Mouse (Mus musculus): ENCODE results near the gene A930018P22Rik. TPM values are rescaled to one million over a fixed set of nuclear protein-coding genes. Genes with fewer than 3 reads are reported as not detected.

The A930018P22Rik gene
- polyA plus RNA-seq, 1 experiment from 2014 or later = not detected

GRCm38 (mm10) chr2:104163978-104164487 lies 41.5 kb downstream of the A930018P22Rik start:
- H3K4me2 ChIP-seq (ENCODE audit: low read depth) = no peak overlapping the region
- DNase-seq (ENCODE audit: low spot score) (no peak), ATAC-seq (ENCODE audit: insufficient read depth, low FRiP score, low TSS enrichment) (no peak)
- H3K9ac ChIP-seq (ENCODE audit: low read length) = no peak overlapping the region
- H3K27me3 ChIP-seq (ENCODE audit: control insufficient read depth, insufficient read depth, low read length) = no peaks in the 10 kb centered on the region
- H3K4me1 ChIP-seq (ENCODE audit: control insufficient read depth, insufficient read depth, low read length) = no peaks in the 10 kb centered on the region
- 86% methylated on average over 4 of the region's 4 CpGs for WGBS
- H3K27ac ChIP-seq (ENCODE audit: low read depth, low read length) = no peak overlapping the region
- H3K36me3 ChIP-seq (ENCODE audit: control insufficient read depth, insufficient read depth, low read length) = no peaks in the 10 kb centered on the region
- no peaks in the 10 kb centered on the region for H3K9me3 ChIP-seq (ENCODE audit: control insufficient read depth, low read length)
- H3K4me3 ChIP-seq (ENCODE audit: low read depth, low read length) = no peak overlapping the region

- WGBS = 95% methylated on average over 2 of the region's 2 CpGs
- H3K4me3 ChIP-seq (ENCODE audit: low read depth, low read length) = no peak overlapping the region
- no peaks in the 10 kb centered on the region for H3K27me3 ChIP-seq (ENCODE audit: control insufficient read depth, insufficient read depth, low read length)
- ATAC-seq (ENCODE audit: insufficient read depth, low FRiP score, low TSS enrichment) (no peak), DNase-seq (ENCODE audit: low spot score) (no peak)
- no peaks in the 10 kb centered on the region for H3K36me3 ChIP-seq (ENCODE audit: control insufficient read depth, insufficient read depth, low read length)
- H3K9ac ChIP-seq (ENCODE audit: low read length) = no peak overlapping the region
- no peaks in the 10 kb centered on the region for H3K4me1 ChIP-seq (ENCODE audit: control insufficient read depth, insufficient read depth, low read length)
- H3K9me3 ChIP-seq (ENCODE audit: control insufficient read depth, low read length) = no peaks in the 10 kb centered on the region
- no peak overlapping the region for H3K4me2 ChIP-seq (ENCODE audit: low read depth)
- no peak overlapping the region for H3K27ac ChIP-seq (ENCODE audit: low read depth, low read length)
These were observed 43.1 kb downstream of the A930018P22Rik start for GRCm38 (mm10) chr2:104165631-104166030.

GRCm38 (mm10) chr2:104167765-104168164 lies 45.2 kb downstream of the A930018P22Rik start:
- H3K4me3 ChIP-seq (ENCODE audit: low read depth, low read length) = no peak overlapping the region
- H3K27ac ChIP-seq (ENCODE audit: low read depth, low read length) = no peak overlapping the region
- H3K27me3 ChIP-seq (ENCODE audit: control insufficient read depth, insufficient read depth, low read length) = no peaks in the 10 kb centered on the region
- no peaks in the 10 kb centered on the region for H3K4me1 ChIP-seq (ENCODE audit: control insufficient read depth, insufficient read depth, low read length)
- ATAC-seq (ENCODE audit: insufficient read depth, low FRiP score, low TSS enrichment) = no peak
- DNase-seq (ENCODE audit: low spot score) = no peak
- H3K36me3 ChIP-seq (ENCODE audit: control insufficient read depth, insufficient read depth, low read length) = no peaks in the 10 kb centered on the region
- 96% methylated on average over 23 of the region's 23 CpGs for whole genome bisulfite sequencing
- H3K9ac ChIP-seq (ENCODE audit: low read length) = no peak overlapping the region
- no peak overlapping the region for H3K4me2 ChIP-seq (ENCODE audit: low read depth)
- H3K9me3 ChIP-seq (ENCODE audit: control insufficient read depth, low read length) = no peaks in the 10 kb centered on the region

GRCm38 (mm10) chr2:104168186-104168896 lies 45.8 kb downstream of the A930018P22Rik start:
- no peak for DNase-seq (ENCODE audit: low spot score)

GRCm38 (mm10) chr2:104172695-104173348 lies 50.3 kb downstream of the A930018P22Rik start:
- no peak overlapping the region for H3K27ac ChIP-seq (ENCODE audit: low read depth, low read length)
- DNase-seq (ENCODE audit: low spot score) = no peak

More at GRCm38 (mm10) chr2:104168186-104168896, 45.8 kb downstream of the A930018P22Rik start:
- ATAC-seq (ENCODE audit: insufficient read depth, low FRiP score, low TSS enrichment) = no peak
- WGBS = 76% methylated on average over 17 of the region's 17 CpGs
- Histone ChIP-seq H3K36me3 (ENCODE audit: control insufficient read depth, insufficient read depth, low read length) (no peaks in the 10 kb centered on the region), H3K9ac (ENCODE audit: low read length) (no peak overlapping the region), H3K4me3 (ENCODE audit: low read depth, low read length) (no peak overlapping the region), H3K4me2 (ENCODE audit: low read depth) (no peak overlapping the region), H3K27me3 (ENCODE audit: control insufficient read depth, insufficient read depth, low read length) (no peaks in the 10 kb centered on the region), H3K9me3 (ENCODE audit: control insufficient read depth, low read length) (no peaks in the 10 kb centered on the region), H3K27ac (ENCODE audit: low read depth, low read length) (no peak overlapping the region), H3K4me1 (ENCODE audit: control insufficient read depth, insufficient read depth, low read length) (no peaks in the 10 kb centered on the region)

GRCm38 (mm10) chr2:104173431-104173830 lies 50.9 kb downstream of the A930018P22Rik start:
- H3K4me2 ChIP-seq (ENCODE audit: low read depth) = no peak overlapping the region
- 95% methylated on average over 3 of the region's 3 CpGs for WGBS

More at GRCm38 (mm10) chr2:104172695-104173348, 50.3 kb downstream of the A930018P22Rik start:
- Histone ChIP-seq H3K4me3 (ENCODE audit: low read depth, low read length) (no peak overlapping the region), H3K4me1 (ENCODE audit: control insufficient read depth, insufficient read depth, low read length) (no peaks in the 10 kb centered on the region), H3K9ac (ENCODE audit: low read length) (no peak overlapping the region), H3K27me3 (ENCODE audit: control insufficient read depth, insufficient read depth, low read length) (no peaks in the 10 kb centered on the region), H3K9me3 (ENCODE audit: control insufficient read depth, low read length) (no peaks in the 10 kb centered on the region), H3K36me3 (ENCODE audit: control insufficient read depth, insufficient read depth, low read length) (no peaks in the 10 kb centered on the region), H3K4me2 (ENCODE audit: low read depth) (no peak overlapping the region)
- WGBS = 69% methylated on average over 11 of the region's 11 CpGs
- ATAC-seq (ENCODE audit: insufficient read depth, low FRiP score, low TSS enrichment) = no peak

More at GRCm38 (mm10) chr2:104173431-104173830, 50.9 kb downstream of the A930018P22Rik start:
- H3K27me3 ChIP-seq (ENCODE audit: control insufficient read depth, insufficient read depth, low read length) = no peaks in the 10 kb centered on the region
- no peaks in the 10 kb centered on the region for H3K4me1 ChIP-seq (ENCODE audit: control insufficient read depth, insufficient read depth, low read length)
- no peak overlapping the region for H3K9ac ChIP-seq (ENCODE audit: low read length)
- H3K9me3 ChIP-seq (ENCODE audit: control insufficient read depth, low read length) = no peaks in the 10 kb centered on the region
- no peak for DNase-seq (ENCODE audit: low spot score)
- no peak overlapping the region for H3K27ac ChIP-seq (ENCODE audit: low read depth, low read length)
- H3K36me3 ChIP-seq (ENCODE audit: control insufficient read depth, insufficient read depth, low read length) = no peaks in the 10 kb centered on the region
- no peak for ATAC-seq (ENCODE audit: insufficient read depth, low FRiP score, low TSS enrichment)
- no peak overlapping the region for H3K4me3 ChIP-seq (ENCODE audit: low read depth, low read length)

Other genes with a start within 250 kb of the A930018P22Rik start
- gene Lmo2, start 164.8 kb upstream of the A930018P22Rik start, polyA plus RNA-seq (2014; fragmentation: Nextera tagmentation; extraction: Ambion mirVana) = 27.7 and 30.7 TPM in 2 replicates
- gene Fbxo3, start 95.0 kb upstream of the A930018P22Rik start, polyA plus RNA-seq (2014; fragmentation: Nextera tagmentation; extraction: Ambion mirVana) = 56.0 and 57.7 TPM in 2 replicates
- gene 4931422A03Rik, start 94.4 kb upstream of the A930018P22Rik start, polyA plus RNA-seq (2014; fragmentation: Nextera tagmentation; extraction: Ambion mirVana) = 1.0 and 1.1 TPM in 2 replicates
- gene Gm10912, start 56.9 kb upstream of the A930018P22Rik start, polyA plus RNA-seq (2014; fragmentation: Nextera tagmentation; extraction: Ambion mirVana) = not detected in 2 replicates
- not detected in 2 replicates for gene Gm10799, start 54.2 kb upstream of the A930018P22Rik start, polyA plus RNA-seq (2014; fragmentation: Nextera tagmentation; extraction: Ambion mirVana)
- gene Cd59b, start 52.9 kb upstream of the A930018P22Rik start, polyA plus RNA-seq (2014; fragmentation: Nextera tagmentation; extraction: Ambion mirVana) = 3.5 and 4.8 TPM in 2 replicates
- 29.1 and 32.5 TPM in 2 replicates for gene Cd59a, start 27.0 kb upstream of the A930018P22Rik start, polyA plus RNA-seq (2014; fragmentation: Nextera tagmentation; extraction: Ambion mirVana)